Mouse (Mus musculus): ENCODE data around the gene Ak5.
"Not testable (repeated sequence)": the region's sequence is repeated elsewhere in the genome, so short reads cannot be mapped to it uniquely, and the experiment has no call there.

Gene Ak5

DNA sequence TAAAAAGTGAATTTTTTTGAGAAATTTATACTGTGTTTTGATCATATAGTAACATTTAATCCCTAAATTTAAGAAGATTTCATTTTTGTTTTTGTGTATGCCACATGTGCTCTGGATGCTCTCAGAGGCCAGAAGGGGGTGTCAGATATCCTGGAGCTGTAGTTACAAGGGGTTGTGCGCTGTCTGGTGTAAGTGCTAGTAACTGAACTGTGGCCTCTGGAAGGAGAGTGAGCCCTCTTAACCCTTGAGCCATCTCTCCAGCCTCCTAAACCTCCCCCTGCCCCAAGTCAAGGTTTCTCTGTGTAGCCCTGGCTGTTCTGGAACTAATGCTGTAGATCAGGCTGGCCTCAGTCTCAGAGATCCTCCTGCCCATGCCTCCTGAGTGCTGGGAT, 192.9 kb downstream of the Ak5 start:
- DNase-seq (ENCODE audit: low spot score): no peak

GRCm38 (mm10) chr3:152474582-152475277, 193.4 kb downstream of the Ak5 start:
- DNase-seq (ENCODE audit: low spot score): peak; percentile 26

DNA sequence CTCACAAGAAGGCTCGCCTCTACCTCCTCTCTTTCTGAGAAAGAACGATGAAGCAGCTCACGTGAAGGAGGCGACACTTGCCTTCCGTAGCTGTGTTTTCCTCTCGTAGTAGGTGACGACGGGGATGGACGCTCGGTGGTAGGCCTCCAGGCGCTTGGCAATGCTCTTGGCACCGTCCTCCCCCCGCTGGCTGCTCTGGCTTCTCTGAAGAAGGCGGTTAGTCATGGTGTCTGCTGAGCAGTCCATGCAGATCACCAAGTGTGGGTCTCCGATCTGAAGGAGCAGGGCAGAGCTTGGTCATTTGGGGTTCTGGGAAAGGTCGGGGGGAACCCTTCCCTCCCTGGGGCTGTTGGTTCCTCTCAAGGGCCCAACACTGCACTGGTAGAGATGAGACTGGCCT, 195.5 kb downstream of the Ak5 start:
- no peak for DNase-seq (ENCODE audit: low spot score)

GRCm38 (mm10) chr3:152470347-152470746, 197.8 kb downstream of the Ak5 start:
- DNase-seq (ENCODE audit: low spot score): no peak

GRCm38 (mm10) chr3:152469423-152470200, 198.5 kb downstream of the Ak5 start:
- DNase-seq (ENCODE audit: low spot score): no peak

- no peak for DNase-seq (ENCODE audit: low spot score)
Observed at GRCm38 (mm10) chr3:152468569-152469041, 199.6 kb downstream of the Ak5 start.

DNA sequence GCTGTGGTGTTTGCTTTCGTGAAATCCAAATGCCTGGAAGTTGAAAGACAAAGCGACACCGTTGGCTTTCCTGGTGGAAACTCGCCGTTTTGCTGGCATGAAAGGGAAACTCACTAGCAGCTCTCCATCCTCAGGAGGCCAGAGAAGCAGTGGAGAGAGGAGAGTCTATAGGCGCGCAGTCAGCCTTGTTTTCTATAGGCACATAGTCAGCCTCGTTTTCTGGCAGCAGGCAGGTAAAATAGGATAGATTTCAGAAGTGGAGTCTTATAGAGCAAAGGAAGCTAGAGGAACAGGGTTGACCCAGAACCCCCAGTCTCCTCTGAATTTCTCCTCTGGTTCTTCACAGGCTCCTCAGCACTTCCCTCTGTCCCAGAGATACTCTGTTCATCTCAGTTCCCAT, 200.1 kb downstream of the Ak5 start:
- no peak for DNase-seq (ENCODE audit: low spot score)

DNA sequence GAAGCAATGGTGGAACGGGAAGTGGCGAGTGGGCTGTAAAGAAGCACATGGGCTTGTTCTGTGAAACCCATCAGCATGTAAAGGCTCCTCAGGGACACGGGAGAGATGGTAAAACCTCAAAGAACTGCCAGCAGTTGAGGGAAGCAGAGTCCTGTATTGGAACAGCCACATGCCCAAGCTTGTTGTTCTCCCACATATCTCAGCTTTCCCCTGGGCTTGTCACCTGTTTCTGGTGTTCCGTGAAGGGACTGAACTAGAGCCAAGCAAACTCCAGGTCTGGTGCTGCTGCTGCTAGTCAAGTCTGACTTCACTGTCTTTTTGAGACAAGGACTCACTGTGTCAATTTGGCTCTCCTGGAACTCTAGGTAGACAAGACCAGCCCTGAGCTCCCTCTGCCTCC, 200.8 kb downstream of the Ak5 start:
- no peak for DNase-seq (ENCODE audit: low spot score)

DNA sequence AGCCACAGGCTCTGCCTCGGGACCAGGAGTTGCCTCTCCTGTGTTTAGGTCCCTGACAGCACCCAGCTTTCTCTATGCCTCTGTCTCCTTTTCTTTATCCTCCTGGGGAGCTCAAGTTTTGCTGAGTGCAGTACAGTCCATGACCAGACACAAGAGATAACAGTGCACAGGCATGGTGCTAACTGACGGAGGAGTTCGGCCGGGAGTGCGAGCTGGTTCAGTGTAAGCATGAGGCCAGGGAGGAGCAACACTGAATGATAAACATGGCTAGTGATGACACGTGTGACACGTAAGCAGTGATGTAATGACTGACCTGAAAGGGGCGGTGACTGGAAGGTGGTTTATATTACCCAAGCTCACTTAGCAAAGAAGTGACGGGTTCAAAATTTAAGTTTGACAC, 201.3 kb downstream of the Ak5 start:
- no peak for DNase-seq (ENCODE audit: low spot score)

DNA sequence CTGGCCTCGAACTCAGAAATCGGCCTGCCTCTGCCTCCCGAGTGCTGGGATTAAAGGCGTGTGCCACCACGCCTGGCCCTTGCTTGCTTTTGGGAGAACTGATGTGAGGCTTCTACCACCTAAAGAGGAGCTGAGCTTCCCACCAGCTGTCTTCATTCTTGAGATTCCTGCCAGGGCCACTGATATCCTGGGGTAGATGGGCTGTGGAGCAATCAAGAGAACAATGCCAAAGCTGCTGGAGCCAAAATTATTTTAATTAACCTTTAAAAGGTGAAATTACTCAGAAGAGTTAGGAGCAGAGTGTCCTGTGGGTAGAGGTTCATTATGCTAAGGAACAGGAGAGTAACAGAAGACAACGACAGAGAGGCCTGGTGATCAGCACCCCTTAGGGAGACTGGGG, 202.8 kb downstream of the Ak5 start:
- DNase-seq (ENCODE audit: low spot score): no peak

GRCm38 (mm10) chr3:152464462-152464861, 203.7 kb downstream of the Ak5 start:
- no peak for DNase-seq (ENCODE audit: low spot score)

- no peak for DNase-seq (ENCODE audit: low spot score)
Observed at GRCm38 (mm10) chr3:152462900-152463299, 205.3 kb downstream of the Ak5 start.

DNA sequence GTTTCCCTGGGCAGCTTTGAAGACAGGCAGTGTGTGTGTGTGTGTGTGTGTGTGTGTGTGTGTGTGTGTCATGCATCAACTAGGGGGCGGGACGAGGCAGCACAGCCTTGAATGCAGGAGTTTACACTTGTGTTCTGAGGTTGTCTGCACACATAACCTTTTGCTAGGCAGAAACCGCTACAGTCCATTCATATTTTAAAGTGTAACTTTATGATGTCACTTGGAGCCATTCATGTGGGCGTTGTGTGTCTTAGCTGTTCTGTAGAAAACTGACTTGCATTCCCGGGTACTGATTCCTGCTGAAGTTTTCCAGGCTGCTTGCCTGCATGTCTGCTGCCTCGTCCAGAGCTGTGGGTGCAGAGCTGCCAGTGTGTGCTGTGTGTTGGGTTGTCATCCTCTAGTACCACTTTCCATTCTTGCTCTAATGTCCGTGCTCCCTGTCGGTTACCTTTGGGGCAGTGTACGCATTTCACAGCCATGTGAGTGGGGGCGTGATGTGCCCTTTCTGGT, 206.1 kb downstream of the Ak5 start:
- DNase-seq (ENCODE audit: low spot score): no peak

DNA sequence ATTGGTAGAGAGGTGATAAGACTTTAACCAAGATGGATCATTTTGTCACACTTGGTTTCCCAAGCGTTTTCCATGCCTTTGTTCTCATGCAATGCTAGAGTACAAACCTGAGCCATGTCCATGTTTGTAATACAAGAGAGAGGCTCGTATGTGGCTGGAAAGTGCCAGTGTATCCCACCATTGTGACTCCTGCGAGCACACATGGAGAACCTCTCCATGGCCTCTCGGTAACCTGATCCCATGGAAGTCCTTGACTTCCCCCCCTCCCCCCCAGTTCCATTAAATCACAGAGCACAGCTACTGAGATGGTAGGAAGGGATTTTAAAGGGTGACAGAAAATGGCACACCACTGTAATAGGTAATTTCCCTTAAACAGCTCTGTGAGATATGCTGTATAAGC, 207.4 kb downstream of the Ak5 start:
- DNase-seq (ENCODE audit: low spot score): no peak

DNA sequence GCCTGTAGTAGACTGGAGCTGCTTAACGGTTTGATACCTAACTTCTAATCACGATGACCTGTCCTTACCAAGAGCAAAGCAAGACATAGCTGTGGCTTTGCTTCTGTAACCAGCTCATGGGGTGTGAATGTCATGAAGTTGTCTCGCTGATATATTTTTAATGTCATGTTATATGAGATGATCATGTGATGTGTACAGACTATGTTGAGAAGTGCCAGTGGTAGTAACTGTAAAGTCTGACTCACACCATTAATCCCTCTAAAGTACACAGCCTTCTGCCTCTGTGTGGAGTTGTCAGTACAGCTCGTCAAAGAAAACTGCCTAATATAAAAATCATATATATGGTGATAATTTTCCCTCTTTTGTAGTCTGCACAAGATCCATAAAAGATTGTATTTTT, 209.3 kb downstream of the Ak5 start:
- DNase-seq (ENCODE audit: low spot score): not testable (repeated sequence)

- DNase-seq (ENCODE audit: low spot score): no peak
Observed at GRCm38 (mm10) chr3:152457308-152458035, 210.7 kb downstream of the Ak5 start.

DNA sequence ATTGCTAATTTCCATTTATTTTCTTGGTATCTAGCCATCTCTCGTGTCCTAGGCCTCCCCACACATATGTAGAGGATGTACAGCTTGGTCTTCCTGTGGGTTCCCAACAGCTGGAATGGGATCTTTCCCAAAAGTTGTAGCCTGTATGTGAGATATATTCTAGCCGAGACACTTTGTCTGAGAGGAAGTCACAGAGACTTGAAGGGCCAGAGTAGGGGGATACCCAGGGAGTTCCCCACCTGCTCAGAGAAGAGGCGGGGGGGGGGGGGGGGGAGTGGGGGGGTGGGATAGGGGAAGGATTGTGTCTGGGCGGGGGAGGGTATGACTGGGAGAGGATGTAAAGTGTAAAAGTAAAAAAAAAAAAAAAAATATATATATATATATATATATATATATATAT, 215.0 kb downstream of the Ak5 start:
- no peak for DNase-seq (ENCODE audit: low spot score)

- DNase-seq (ENCODE audit: low spot score): no peak
Observed at GRCm38 (mm10) chr3:152446966-152447365, 221.2 kb downstream of the Ak5 start.

- no peak for DNase-seq (ENCODE audit: low spot score)
Observed at GRCm38 (mm10) chr3:152444114-152444513, 224.0 kb downstream of the Ak5 start.

DNA sequence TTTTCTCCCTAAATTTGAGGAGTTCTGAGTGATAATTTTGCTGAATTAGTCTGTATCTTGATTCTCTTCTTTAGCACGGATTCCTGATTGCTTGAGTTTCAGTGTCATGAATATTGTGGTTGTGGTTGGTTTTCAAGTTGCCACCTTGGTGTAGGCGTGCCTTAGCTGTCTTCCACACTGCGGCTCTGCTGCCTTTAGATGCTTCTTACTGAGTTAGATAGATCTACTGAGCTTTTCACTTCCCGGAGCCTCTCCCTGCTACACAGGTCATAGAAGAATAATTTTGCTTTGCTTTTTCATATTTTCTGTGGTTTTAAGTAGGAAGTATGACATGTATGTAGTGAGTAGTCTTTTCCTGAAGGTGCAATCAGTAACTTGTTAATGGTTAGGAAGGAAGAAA, 225.4 kb downstream of the Ak5 start:
- peak; percentile 10 for DNase-seq (ENCODE audit: low spot score)

DNA sequence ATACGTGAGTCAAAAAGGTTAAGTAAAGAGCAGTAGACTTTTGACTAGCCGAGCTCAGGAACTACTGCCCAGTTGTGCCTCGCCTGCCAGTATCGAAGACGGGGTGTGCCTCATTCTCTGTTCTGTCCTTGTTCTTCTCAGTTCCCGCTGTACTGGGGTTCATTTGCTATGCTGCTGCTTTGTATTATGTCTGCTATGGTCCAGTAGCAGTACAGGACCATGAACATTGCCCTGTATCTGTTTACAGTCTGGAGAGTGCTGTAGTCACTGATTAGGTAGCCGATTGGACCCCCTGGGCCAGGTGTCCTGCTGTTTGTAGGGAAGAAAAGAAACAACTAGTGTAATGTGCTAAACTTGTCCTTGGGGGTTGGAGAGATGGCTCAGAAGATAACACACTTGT, 230.1 kb downstream of the Ak5 start:
- DNase-seq (ENCODE audit: low spot score): no peak

- DNase-seq (ENCODE audit: low spot score): no peak
Observed at GRCm38 (mm10) chr3:152435590-152435989, 232.6 kb downstream of the Ak5 start.

DNA sequence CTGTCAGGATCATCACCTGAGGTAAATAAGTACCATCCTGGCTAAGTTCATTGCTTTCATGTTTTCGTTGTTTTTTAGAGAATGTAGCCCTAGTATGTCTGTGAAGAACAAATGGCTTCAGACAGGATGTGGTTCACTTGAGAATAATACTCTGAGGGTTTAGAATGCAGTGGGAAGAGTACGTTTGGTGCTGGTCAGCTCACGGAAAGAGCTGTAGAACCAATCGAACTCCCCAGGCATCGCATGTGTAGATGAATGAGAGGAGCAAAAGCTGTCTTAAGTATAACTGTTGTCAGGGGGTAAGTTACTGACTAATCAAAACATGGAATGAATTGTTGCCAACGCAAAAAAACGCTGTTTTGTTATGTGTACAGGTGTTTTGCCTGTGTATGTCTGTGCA, 235.5 kb downstream of the Ak5 start:
- peak; percentile 29 for DNase-seq (ENCODE audit: low spot score)

All from T-cell, adult 2 months (primary cell).